Mouse (Mus musculus) ovary, postnatal 14 days (tissue): Measurements from ENCODE around the gene Pnpo.
A peak's percentile ranks its signal among the peaks of the same experiment; 100 is the strongest.

Experiments used
- DNase-seq: peaks from one replicate; pipeline ENCODE4 v3.0.0; 2022; ENCODE audit warnings: low spot score

Pnpo gene

GRCm38 (mm10) chr11:96943746-96944304 is at the start of gene Pnpo:
TSS of gene Pnpo (minus strand) at chr11:96943986.
- DNase-seq, result peak; percentile 73

- DNase-seq, result no peak
These were observed 49.0 kb upstream of the Pnpo start for GRCm38 (mm10) chr11:96992722-96993311.

GRCm38 (mm10) chr11:96991501-96991900 is 47.7 kb upstream of the Pnpo start:
- DNase-seq, result no peak

- no peak for DNase-seq
These were observed 44.3 kb upstream of the Pnpo start for GRCm38 (mm10) chr11:96987873-96988655.

- no peak for DNase-seq
These were observed 42.7 kb upstream of the Pnpo start for GRCm38 (mm10) chr11:96986463-96986862.

- DNase-seq, result no peak
These were observed 41.1 kb upstream of the Pnpo start for GRCm38 (mm10) chr11:96984903-96985302.

- DNase-seq, result no peak
These were observed 39.1 kb upstream of the Pnpo start, which contains the start of gene Sp2 for GRCm38 (mm10) chr11:96982859-96983258. TSS of gene Sp2 (minus strand) at chr11:96982959.

GRCm38 (mm10) chr11:96982355-96982754 is 38.6 kb upstream of the Pnpo start:
- peak; percentile 72 for DNase-seq

GRCm38 (mm10) chr11:96981461-96981860 is 37.7 kb upstream of the Pnpo start:
- no peak for DNase-seq

- DNase-seq, result no peak
These were observed 36.2 kb upstream of the Pnpo start for GRCm38 (mm10) chr11:96980021-96980420.

GRCm38 (mm10) chr11:96979329-96979728 is 35.5 kb upstream of the Pnpo start:
- DNase-seq, result no peak

GRCm38 (mm10) chr11:96978401-96979246 is 34.8 kb upstream of the Pnpo start:
- DNase-seq, result no peak

- peak; percentile 98 for DNase-seq
These were observed 34.0 kb upstream of the Pnpo start for GRCm38 (mm10) chr11:96977606-96978400.

GRCm38 (mm10) chr11:96976911-96977591 is 33.3 kb upstream of the Pnpo start:
- no peak for DNase-seq

GRCm38 (mm10) chr11:96976379-96976687 is 32.5 kb upstream of the Pnpo start:
- DNase-seq, result no peak

- DNase-seq, result no peak
These were observed 32.0 kb upstream of the Pnpo start for GRCm38 (mm10) chr11:96975511-96976378.

GRCm38 (mm10) chr11:96974813-96975212 is 31.0 kb upstream of the Pnpo start:
- no peak for DNase-seq

GRCm38 (mm10) chr11:96973426-96973964 is 29.7 kb upstream of the Pnpo start:
- no peak for DNase-seq

- DNase-seq, result no peak
These were observed 29.1 kb upstream of the Pnpo start for GRCm38 (mm10) chr11:96972906-96973305.

- no peak for DNase-seq
These were observed 26.6 kb upstream of the Pnpo start for GRCm38 (mm10) chr11:96970341-96970740.
